Mouse (Mus musculus) stomach, postnatal 0 days (tissue): ENCODE measurements around the gene Rpap3. TPM values are rescaled to one million over a fixed set of nuclear protein-coding genes. Genes with fewer than 3 reads are reported as not detected.
"Not testable (repeated sequence)": the region's sequence is repeated elsewhere in the genome, so short reads cannot be mapped to it uniquely, and the experiment has no call there.

Experiments
- ATAC-seq: fragments of 200-750 bp; cut with Nextera tagmentation; 2 replicates; pipeline ENCODE4 v1.8.0; 2017; ENCODE audit not compliant: low FRiP score, low TSS enrichment
- DNase-seq: peaks from one replicate; pipeline ENCODE4 v3.0.0-alpha.2; 2016; ENCODE audit warnings: low spot score
- H3K27ac ChIP-seq: fragments of 300-500 bp; sonication (generic); replicated peaks from 2 replicates; pipeline ENCODE4 v1.5.1; 2014; ENCODE audit warnings: mild to moderate bottlenecking, control low read depth
- H3K27me3 ChIP-seq: fragments of 300-500 bp; sonication (generic); 2 replicates; pipeline ENCODE4 v1.6.1; 2014; ENCODE audit warnings: low read length; ENCODE audit not compliant: control insufficient read depth, insufficient read depth
- H3K36me3 ChIP-seq: fragments of 300-500 bp; sonication (generic); 2 replicates; pipeline ENCODE4 v1.6.1; 2014; ENCODE audit warnings: low read length, mixed read lengths; ENCODE audit not compliant: control insufficient read depth, insufficient read depth
- H3K4me1 ChIP-seq: fragments of 300-500 bp; sonication (generic); replicated peaks from 2 replicates; pipeline ENCODE4 v1.6.1; 2014; ENCODE audit warnings: antibody characterized with exemption; ENCODE audit not compliant: control insufficient read depth, insufficient read depth
- H3K4me2 ChIP-seq: fragments of 300-500 bp; sonication (generic); replicated peaks from 2 replicates; pipeline ENCODE4 v1.6.1; 2014; ENCODE audit warnings: low read depth, mild to moderate bottlenecking, control low read depth, moderate library complexity
- H3K4me3 ChIP-seq: fragments of 300-500 bp; sonication (generic); 2 replicates; pipeline ENCODE4 v1.5.1; 2014; ENCODE audit warnings: low read depth, low read length, control low read depth
- H3K9ac ChIP-seq: fragments of 300-500 bp; sonication (generic); 2 replicates; pipeline ENCODE4 v1.6.1; 2014; ENCODE audit warnings: mild to moderate bottlenecking, low read length, control low read depth, mixed read lengths
- H3K9me3 ChIP-seq: fragments of 300-500 bp; sonication (generic); 2 replicates; pipeline ENCODE4 v1.6.1; 2016; ENCODE audit warnings: low read length; ENCODE audit not compliant: control insufficient read depth
- CTCF ChIP-seq: IDR thresholded peaks from 2 replicates; pipeline ENCODE4 v1.5.1; 2016; ENCODE audit warnings: antibody characterized with exemption, low read depth, mild to moderate bottlenecking, moderate library complexity
- EP300 ChIP-seq: optimal IDR thresholded peaks from 2 replicates; pipeline ENCODE3; 2016; ENCODE audit warnings: antibody characterized with exemption
- WGBS: fragments of 180-500 bp; shearing (Covaris S2); extraction: QIAGEN DNeasy Blood & Tissue Kit; methylation state at CpG from one replicate; pipeline ENCODE4 v1.1.7; 2014; 5-methylcytosine and 5-hydroxymethylcytosine counted together
- polyA plus RNA-seq: library from polyadenylated mRNA; unstranded; fragments of >200 nt; fragmentation: Nextera tagmentation; extraction: Ambion mirVana; gene quantifications from 2 replicates; pipeline ENCODE4 v1.2.1, GENCODE M21; 2015

Gene Rpap3
- polyA plus RNA-seq, 1 experiment from 2014 or later: 13.3 TPM

DNA sequence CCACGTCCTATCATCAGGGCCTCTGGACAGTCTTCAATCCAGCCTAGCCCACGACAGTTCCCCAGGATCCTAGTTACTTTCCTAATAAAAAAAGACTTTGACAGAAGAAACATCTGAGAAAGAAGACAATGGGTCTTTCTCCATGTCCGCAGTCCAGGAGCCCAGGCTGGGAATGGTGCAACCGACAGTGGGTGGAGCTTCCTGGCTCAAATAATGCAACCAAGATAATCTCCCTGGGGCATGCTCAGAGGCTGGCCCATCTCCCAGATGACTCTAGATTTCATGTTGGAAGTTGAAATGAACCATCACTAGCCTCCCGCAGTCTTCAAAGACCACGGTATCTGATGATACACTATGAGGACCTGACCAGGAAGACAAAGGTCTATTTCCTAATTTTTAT, 35.1 kb downstream of the Rpap3 start:
- no peaks in the 10 kb centered on the region for H3K4me1 ChIP-seq
- no peak overlapping the region for H3K27ac ChIP-seq
- DNase-seq: no peak
- ATAC-seq: no peak
- H3K36me3 ChIP-seq: peaks cover 9% of the 10 kb centered on the region; the same call in 1 of the 2 replicates
- no peak overlapping the region for H3K9ac ChIP-seq
- no peak overlapping the region for H3K4me2 ChIP-seq
- H3K27me3 ChIP-seq: no peaks in the 10 kb centered on the region
- no peaks in the 10 kb centered on the region for H3K9me3 ChIP-seq
- H3K4me3 ChIP-seq: no peak overlapping the region
- 78% methylated on average over 6 of the region's 6 CpGs for WGBS
- no peak for TF ChIP-seq EP300
- no peak for TF ChIP-seq CTCF

- WGBS: 68% methylated on average over 17 of the region's 17 CpGs
- H3K4me1 ChIP-seq, H3K4me3 ChIP-seq, DNase-seq, H3K9ac ChIP-seq, H3K36me3 ChIP-seq, ATAC-seq, H3K27me3 ChIP-seq, H3K4me2 ChIP-seq, H3K9me3 ChIP-seq, H3K27ac ChIP-seq: not testable (repeated sequence)
These were observed 37.3 kb downstream of the Rpap3 start for GRCm38 (mm10) chr15:97668158-97668877.

- H3K9ac ChIP-seq: no peak overlapping the region
- no peak overlapping the region for H3K4me2 ChIP-seq
- peak; percentile 75 for DNase-seq
- H3K9me3 ChIP-seq: no peaks in the 10 kb centered on the region
- ATAC-seq: no peak; the same call in 1 of the 2 replicates
- H3K4me1 ChIP-seq: no peaks in the 10 kb centered on the region
- H3K36me3 ChIP-seq: no peaks in the 10 kb centered on the region
- TF ChIP-seq CTCF (peak; percentile 97), EP300 (no peak)
- no peak overlapping the region for H3K27ac ChIP-seq
- 28% methylated on average over 7 of the region's 7 CpGs for WGBS
- no peak overlapping the region for H3K4me3 ChIP-seq
- no peaks in the 10 kb centered on the region for H3K27me3 ChIP-seq
These were observed 38.2 kb downstream of the Rpap3 start for GRCm38 (mm10) chr15:97667437-97667836.

DNA sequence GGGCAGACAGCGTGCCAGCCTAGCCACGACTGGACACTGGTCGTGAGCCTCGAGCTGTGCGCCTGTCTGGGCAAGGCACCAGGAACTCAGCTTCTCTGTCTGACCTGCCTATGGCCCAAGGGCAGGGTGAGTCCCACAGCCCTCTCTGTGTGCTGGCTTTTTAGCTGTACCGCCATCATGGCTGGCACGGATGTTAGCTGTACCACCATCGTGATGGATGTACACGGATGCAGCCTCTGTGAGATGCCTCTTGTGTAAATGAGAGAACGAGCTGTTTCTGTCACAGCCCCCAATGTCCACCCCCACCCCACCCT, 39.2 kb downstream of the Rpap3 start:
- ATAC-seq (no peak), DNase-seq (no peak)
- Histone ChIP-seq H3K9me3 (no peaks in the 10 kb centered on the region), H3K27me3 (no peaks in the 10 kb centered on the region), H3K4me1 (no peaks in the 10 kb centered on the region), H3K9ac (no peak overlapping the region), H3K36me3 (no peaks in the 10 kb centered on the region), H3K4me2 (no peak overlapping the region), H3K27ac (no peak overlapping the region), H3K4me3 (no peak overlapping the region)
- TF ChIP-seq EP300: no peak
- TF ChIP-seq CTCF: no peak
- 88% methylated on average over 10 of the region's 10 CpGs for WGBS

- DNase-seq (no peak), ATAC-seq (no peak)
- no peaks in the 10 kb centered on the region for H3K36me3 ChIP-seq
- no peak overlapping the region for H3K27ac ChIP-seq
- no peaks in the 10 kb centered on the region for H3K4me1 ChIP-seq
- TF ChIP-seq CTCF (no peak), EP300 (no peak)
- H3K4me2 ChIP-seq: no peak overlapping the region
- H3K4me3 ChIP-seq: no peak overlapping the region
- no peaks in the 10 kb centered on the region for H3K27me3 ChIP-seq
- 72% methylated on average over 25 of the region's 25 CpGs for WGBS
- no peaks in the 10 kb centered on the region for H3K9me3 ChIP-seq
- no peak overlapping the region for H3K9ac ChIP-seq
These were observed 39.7 kb downstream of the Rpap3 start for GRCm38 (mm10) chr15:97665770-97666456.

- 63% methylated on average over 16 of the region's 16 CpGs for WGBS
- no peaks in the 10 kb centered on the region for H3K9me3 ChIP-seq
- no peaks in the 10 kb centered on the region for H3K27me3 ChIP-seq
- ATAC-seq (no peak), DNase-seq (no peak)
- no peak overlapping the region for H3K27ac ChIP-seq
- H3K9ac ChIP-seq: no peak overlapping the region
- peak; percentile 76 for TF ChIP-seq CTCF
- TF ChIP-seq EP300: no peak
- no peaks in the 10 kb centered on the region for H3K4me1 ChIP-seq
- no peak overlapping the region for H3K4me3 ChIP-seq
- H3K36me3 ChIP-seq: no peaks in the 10 kb centered on the region
- no peak overlapping the region for H3K4me2 ChIP-seq
These were observed 40.5 kb downstream of the Rpap3 start for GRCm38 (mm10) chr15:97664981-97665668.
